Mouse (Mus musculus) MN1 (cell line): ENCODE results near the gene Kcnip2.
"Not testable (repeated sequence)": the region's sequence is repeated elsewhere in the genome, so short reads cannot be mapped to it uniquely, and the experiment has no call there.

Source experiments
- DNase-seq: peaks from one replicate; pipeline ENCODE4 v3.0.0-alpha.2; 2016; ENCODE audit warnings: low spot score

Kcnip2 gene

DNA sequence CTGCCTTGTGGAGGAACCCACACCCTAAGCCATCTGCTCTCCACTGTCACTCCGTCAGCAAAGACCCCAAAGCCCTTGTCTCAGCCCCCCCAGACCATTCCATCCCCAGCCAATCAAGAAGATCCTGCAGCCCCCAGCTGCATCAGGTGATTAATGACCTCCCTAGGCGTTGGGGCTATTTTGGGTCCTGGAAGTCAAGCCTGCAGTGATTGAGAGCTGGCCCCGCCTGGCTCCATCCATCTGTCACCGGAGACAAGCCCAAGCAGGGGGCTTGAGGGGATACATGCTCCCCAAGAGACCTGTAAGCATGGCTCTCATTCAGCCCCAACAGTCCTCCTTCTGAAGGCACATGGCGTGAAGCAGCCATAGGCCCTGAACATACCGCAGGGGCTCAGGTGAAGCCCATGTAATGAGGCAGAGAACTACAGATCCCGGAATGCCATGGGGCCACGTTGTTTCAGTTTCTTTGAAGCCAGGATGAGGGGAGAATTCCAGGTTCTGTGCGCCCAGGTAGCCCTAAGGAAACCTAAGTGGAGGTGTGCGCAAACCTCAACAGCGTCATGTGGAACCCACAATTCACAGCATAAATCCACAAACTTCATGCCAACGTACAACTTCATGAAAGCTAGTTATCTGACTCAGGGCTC lies 4.7 kb downstream of the Kcnip2 start:
- DNase-seq, result no peak

DNA sequence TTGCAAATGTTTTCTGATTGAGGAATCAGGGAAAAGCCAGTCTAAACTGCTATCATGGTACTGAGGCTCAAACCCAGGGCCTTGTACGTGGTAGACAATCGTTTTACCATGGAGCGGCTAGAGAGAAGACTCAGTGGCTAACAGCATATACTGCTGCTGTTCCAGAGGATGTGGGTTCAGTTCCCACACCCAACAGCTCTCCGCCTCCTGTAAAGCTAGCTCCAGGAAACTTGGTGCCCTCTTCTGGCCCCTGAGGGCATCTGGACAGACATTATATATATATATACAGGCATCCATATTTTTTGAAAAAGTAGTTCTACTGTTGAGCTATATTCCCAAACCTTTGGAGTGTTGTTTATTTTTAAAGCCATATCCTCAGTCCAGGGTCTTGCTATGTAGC lies 8.1 kb downstream of the Kcnip2 start:
- no peak for DNase-seq

DNA sequence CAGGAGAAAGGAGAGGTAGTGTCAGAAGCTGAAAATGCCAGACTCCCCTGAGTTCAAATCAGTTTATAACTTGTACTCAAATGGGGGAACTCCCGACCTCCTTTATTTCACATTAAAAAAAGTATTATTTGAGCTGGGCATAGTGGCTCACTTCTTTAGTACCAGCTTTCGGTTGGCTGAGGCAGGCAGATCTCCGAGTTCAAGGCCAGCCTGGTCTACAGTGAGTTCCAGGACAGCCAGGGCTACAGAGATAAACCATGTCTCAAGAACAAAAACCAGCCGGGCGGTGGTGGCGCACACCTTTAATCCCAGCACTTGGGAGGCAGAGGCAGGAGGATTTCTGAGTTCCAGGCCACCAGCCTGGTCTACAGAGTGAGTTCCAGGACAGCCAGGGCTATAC lies 10.0 kb downstream of the Kcnip2 start:
- not testable (repeated sequence) for DNase-seq

DNA sequence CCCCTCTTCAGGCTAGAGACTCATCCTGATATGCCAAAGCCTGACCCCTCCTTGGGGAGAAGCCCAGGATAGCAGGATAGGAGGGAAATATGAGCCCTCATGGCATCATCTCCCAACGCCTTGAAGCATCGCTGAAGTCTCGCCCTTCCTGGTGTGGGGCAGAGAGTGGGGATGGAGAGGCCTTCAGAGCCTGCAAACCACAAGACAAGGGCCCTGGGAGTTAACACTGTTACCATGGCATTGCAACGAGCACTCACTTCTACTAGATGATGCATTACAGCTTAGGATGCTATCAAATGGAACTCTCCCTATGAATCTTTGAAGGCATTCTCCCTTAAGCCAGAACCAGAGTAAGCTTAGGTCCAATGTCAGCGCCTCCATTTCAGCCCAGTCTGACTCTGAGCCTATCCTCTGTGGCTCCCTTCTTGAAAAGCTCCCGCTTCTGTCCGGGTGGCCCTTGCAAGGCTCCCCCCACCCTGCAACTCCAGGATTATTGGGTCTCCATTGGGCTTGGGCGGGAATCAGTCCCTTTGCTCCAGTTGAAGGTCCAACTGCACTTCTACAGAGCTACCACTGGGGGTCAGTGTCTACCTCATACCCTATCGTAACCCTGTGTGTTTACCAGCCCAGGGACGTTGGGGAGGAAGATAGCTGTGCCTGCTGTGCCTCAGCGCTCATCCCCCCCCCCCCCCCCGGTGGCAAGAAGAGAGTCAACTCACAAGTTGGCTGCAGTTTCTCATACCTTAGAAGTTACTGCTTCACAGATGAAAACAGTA lies 11.1 kb downstream of the Kcnip2 start:
- DNase-seq, result peak; percentile 49

DNA sequence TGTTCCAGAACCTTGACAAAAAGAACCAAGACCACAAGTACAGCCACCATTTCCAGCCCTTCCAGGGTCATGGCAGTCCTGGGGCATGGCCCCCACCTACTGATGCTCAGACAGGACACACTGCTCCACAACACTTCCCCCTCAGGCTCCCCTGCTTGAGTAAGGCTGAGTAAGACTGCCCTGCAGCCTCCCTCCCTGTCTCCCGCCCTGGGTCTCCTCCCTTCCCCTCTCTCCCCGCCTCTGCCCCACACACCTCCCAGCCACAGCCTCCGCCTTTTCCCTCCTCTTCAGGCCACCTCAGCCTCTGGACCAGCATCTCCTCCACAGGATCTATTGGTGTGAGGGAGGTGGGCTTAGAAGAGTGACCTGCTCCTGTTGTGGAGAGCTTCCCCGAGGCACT lies 12.5 kb downstream of the Kcnip2 start:
- no peak for DNase-seq

DNA sequence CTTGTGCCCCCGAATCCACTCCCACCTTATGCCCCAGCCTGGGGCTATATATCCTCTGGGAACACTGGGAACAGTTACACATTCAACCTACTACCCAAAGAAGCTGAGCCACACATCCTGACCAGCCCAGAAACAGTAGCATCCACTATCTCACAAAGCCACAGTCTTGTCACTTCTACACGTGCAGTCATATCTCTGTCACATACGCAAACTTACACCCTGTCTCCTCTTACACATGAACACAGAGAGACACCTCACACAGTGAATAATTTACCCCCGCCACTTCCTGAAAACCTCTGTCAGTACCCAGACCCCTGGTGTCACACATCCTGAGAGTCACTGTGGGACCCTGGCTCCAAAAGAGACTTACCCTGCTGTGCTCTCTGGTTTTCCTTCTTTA lies 13.2 kb downstream of the Kcnip2 start:
- no peak for DNase-seq

DNA sequence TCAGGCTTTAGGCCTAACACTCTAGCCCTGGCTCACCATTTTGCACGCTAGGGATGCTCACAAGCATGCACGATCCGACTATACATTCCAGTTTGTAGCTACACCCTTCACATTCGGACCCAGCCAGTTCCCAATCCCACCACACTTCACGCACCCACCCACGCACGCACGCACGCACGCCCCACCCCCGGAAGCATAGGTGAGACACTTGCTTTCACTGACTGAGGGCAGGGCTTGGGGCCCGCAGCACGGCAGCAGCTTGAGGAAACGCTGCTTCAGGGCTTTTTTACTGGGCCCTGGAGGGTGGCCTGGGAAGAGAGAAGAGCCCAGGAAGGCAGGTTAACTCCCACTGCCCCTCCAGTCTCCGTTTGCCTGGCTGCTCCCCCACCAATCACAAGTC lies 19.0 kb downstream of the Kcnip2 start:
- no peak for DNase-seq

DNA sequence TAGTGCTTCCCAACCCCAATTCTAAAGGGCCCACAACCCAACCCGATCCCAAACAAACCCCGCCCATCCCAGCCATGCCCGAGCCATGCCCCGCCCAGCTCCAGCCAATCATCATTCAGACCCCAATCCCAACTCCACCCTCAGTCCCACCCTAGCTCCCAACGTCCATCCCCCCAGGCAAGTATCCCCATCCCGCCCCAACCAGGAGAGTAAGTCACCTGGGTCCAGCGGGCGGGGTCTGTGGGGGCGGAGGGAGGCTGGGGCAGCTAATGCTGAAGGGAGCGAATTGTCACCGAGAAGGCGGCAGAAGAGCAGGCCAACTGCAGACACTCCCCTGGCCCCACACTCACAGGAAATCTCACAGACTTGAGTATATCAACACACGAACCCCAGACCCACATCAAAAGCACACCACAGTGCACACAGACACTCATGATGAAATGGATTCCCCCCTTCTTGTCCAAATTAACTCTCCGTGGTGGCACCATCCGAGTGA lies 19.8 kb downstream of the Kcnip2 start:
- no peak for DNase-seq

DNA sequence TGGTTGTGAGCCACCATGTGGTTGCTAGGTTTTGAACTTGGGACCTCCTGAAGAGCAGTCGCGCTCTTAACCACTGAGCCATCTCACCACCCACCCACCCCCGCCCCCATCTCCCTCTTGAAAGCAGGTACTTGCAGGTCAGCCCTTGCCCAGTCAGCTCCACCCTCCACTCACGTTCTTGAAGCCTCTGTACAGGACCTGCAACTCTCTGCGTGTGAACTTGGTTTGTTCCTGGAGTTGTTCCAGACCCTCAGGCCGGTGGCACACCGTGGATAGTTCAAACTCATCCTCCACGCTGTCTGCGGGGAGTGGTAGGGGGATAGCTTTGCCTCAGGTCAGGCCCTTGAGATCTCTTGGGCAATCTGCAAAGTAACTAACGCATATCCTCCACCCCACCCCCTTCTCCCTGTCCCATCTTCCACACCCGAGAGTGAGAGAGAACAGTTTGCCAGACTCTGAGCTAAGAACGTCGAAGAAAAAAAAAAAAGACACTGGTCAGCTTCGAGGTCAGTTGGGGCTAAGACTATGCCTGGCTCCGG lies 20.4 kb downstream of the Kcnip2 start:
- DNase-seq, result no peak

DNA sequence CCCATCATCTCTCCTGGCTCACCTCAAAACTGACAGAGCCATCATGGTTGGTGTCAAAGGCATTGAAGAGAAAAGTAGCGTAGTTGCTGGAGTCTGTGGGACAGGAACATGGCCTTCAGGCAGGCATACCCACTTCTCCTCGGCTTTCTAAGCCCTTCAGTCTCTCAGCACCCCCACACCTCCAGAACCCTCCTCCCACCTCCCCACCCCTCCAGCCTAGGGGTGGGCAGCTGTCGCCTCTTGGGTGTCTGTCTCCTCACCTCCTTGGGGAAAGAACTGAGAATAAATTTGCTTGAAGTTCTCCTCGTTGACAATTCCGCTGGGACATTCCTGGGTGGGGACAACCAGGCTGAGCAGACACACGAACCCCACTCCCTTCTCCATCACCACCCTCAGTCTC lies 21.1 kb downstream of the Kcnip2 start:
- no peak for DNase-seq

DNA sequence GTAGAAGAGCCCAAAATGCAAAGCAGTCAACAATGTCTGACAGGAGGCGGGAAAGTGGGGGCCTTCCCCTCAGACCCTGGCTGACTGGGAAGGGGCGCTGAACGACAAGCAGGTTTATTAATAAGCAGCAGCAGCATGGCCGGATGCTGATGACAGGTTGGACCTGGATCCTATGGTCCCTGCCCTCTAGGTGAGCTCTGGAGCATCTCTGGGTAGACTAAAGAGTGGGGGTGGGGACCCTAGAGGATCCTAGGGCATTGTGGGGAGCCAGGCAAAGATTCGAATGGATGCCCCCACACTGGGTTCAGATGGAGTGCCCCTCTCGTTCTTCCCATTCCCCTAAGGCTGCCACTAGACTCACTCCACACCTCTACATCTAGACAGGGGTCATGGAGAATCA lies 23.5 kb downstream of the Kcnip2 start:
- no peak for DNase-seq

DNA sequence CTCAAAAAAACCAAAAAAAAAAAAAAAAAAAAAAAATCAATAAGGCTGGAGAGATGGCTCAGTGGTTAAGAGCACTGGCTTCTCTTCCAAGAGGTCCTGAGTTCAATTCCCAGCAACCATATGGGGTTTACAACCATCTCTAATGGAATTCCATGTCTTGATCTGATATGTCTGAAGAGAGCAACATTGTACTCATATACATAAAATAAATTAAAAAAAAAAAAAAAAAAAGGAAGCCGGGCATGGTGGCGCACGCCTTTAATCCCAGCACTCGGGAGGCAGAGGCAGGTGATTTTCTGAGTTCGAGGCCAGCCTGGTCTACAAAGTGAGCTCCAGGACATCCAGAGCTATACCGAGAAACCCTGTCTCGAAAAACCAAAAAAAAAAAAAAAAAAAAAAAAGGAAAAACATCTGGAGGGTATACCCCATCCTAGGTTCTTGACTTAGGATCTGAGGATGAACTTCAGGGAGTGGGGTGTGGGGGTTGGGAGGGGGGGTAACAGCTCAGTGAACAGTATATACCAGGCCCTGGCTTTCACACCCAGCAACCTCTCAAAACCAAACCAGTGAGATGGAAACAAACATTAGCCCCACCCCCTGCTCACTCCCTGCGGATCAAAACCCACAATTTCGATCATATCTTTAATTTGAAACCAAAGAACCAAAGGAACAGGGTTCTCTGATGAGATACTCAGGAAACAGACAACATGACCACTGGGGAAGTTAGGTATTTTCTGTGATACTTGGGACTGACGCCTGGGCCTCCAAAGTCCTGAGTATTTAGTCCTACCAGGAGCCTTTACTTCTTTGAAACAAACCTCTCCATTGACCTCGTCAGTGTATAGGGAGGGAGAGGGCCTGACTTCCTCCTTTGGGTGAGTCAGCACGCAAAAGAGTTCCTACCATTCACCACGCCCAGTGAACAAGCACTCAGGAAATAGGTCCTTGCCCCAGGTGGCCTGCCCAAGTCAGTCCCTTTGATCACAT lies 25.7 kb downstream of the Kcnip2 start:
- no peak for DNase-seq

DNA sequence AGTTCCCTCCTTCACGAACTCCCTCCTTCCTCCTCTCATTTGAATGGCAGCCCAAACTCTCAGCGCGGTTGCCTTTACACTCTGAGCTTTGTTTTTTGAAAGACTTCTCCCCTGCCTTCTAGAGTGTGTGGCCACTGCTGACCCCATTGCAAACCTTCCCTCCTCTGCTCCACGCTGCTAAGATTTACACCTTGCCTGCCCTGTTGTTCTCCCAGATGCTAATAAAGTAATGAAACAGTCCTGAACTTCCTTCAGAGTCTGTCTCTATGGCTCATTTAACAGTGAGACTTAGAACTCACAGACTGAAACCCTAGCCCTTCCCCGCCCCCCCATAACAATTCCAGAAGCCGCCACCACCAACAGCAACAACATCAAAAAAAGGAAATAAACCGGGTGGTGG lies 26.5 kb downstream of the Kcnip2 start:
- DNase-seq, result no peak

DNA sequence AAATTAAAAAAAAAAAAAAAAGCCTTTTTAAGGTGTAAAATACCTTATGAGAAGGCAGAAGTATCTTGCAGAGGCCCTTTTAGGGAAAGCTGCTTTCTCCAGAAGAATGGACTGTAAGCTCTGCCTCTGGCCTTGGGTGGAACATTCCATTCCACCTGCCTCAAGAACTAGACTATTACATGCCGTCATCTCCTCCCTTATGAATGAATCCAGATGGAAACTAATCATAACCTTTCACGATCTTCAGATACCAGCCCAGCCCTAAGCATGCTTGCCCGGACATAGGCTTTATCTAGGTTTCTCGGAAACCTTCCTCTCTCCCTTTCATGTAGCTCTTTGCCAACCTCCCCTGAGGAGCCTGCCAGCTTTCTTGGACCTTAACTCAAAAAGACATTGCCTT lies 27.5 kb downstream of the Kcnip2 start:
- DNase-seq, result peak; percentile 34

DNA sequence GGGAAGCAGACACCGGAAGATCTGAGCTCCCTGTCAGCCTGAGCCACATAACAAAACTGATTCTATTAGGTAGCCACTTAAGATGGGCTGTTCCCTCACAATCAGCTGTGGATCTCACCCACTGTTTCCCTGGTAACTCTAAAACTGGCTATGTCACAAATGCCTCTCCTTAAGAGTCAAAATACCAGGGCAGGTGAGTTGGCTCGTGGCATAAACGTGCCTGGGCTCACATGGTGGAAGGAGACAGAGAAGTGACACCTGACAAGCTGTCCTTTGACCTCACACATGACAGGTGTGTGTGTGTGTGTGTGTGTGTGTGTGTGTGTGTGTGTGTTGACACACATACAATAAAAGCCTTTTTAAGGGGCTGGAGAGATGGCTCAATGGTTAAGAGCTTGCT lies 28.4 kb downstream of the Kcnip2 start:
- DNase-seq, result no peak

DNA sequence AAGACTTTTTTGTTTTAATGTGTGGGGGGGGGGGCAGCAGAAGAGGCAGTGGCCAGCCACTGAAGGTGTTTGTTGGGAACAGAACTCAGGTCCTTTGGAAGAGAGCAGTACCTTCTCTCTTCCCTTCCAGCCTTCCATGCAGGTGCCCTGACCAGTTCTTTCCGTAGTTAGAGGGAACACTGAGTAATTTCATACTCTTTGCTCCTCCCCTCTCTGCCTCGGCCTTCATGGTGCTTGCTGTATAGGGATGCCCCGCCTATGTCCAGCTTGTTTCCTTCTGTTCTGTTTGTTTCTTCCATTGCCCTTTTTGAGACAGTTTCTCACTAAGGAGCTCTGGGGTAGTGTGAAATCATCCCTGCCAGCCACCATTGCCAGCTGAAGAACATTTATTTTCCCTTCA lies 30.4 kb downstream of the Kcnip2 start:
- DNase-seq, result no peak

DNA sequence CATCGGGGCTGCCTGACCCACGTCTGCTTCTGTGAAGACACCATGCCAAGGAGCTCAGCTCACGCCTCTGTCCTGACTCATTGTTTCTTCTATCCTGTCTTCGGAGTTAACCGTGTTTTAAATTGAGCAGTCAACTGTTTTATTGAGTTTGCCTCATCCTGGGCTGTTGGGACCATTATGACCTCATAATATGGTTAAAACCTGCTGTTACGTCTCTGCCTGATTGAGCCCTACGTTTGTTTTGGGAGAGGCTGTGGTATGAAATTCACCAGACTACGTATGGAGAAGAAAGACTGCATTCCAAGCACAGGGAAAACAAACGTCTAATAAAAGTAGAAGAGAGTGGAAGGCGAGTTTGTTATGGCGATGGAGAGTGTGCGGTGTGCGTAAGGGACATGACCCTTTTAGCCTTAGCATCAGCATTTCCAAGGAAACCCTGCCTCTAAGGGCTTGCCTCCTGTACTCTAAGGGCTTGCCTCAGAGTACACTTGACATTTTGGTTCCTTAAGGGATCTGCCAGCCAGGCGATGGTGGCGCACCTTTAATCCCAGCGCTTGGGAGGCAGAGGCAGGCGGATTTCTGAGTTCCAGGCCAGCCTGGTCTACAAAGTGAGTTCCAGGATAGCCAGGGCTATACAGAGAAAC lies 31.8 kb downstream of the Kcnip2 start:
- no peak for DNase-seq

DNA sequence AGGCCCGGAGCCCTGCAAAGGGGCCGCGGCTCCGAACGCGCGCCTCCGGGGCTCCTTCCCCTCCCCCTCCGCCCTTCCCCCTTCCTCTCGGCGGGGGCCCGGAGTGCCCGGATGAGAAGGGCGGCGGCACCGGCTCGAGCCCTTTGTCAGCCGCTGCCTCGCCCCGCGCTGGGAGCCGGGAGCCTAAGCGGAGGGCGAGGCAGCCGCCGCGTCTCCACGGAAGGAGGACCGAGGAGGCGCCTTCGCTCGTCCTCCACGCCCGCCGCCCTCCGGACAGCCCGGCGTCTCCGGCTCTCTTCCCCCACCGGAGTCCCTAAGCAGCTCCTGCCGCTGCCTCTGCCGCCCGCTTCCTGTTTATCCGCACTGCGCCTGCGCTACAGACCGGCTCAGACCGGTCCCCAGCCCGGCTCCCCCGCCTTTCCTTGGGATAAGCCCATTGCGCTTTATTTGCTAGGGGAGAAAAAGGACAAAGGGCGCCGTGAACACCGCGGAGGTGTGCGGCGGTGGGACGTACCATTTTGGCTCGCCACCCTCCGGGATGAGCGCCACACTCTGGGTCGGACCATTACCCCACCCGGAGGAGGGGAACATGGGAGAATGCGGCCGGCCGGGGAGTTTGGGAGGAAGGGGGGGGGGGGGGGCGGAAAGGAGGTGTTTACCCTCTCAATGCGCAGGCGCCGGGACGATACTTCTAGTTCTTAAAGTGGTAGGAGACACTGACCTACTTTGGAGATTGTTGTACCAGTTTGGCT lies 32.5 kb downstream of the Kcnip2 start, which contains the start of gene Mgea5:
Mgea5 (minus strand) TSS at position 657 of the 752 bp plus-strand sequence.
- peak; percentile 97 for DNase-seq

DNA sequence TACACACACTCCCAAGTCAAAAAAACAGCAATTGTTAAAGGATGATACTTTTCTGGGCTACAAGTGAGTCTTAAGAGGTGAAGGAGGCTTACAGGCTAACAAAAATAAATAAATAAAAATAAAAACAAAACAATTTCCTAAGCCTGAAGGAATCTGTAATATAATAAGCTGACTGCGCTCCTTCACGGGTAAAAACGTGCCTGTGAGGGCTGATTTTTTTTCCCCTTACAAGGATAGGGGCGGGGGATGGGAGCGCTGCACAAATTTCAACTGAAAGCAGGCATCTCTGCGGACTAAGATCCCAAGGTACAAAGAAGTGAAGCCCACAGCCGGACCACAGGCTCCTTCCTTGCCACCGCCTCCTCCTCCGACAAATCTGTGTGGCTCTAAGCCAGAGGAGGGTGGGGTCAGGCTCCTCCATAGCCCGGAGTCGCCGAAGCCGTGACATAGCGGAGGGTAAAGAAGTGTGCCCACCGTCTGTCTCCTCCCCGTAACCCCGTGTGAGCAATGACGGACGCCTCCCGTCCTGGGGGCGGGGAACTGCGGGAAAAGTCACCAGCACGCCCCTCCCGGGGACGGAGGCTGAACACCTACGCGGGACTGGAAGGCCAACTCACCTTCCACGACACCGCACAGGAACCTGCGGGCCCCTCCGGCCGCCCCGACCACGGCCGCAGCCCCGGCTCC lies 33.4 kb downstream of the Kcnip2 start:
- DNase-seq, result peak; percentile 76

DNA sequence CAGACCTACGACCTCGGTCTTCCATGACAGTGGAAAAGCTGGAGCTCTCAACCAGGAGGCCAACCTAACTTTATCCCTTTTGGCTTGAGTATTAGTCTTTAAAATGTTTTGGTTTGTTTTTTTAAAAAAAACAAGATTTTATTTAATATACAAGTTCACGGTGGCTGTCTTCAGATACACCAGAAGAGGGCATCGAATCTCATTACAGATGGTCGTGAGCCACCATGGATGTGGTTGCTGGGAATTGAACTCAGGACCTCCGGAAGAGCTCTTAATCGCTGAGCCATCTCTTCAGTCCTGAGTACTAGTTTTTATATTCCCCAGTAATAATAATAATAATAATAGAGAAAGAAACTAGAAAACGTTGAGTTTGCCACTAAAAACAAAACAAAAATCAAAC lies 34.2 kb downstream of the Kcnip2 start:
- DNase-seq, result no peak
